Mouse (Mus musculus): ENCODE measurements around the gene Acp4.
"Not testable (repeated sequence)": the region's sequence is repeated elsewhere in the genome, so short reads cannot be mapped to it uniquely, and the experiment has no call there.

Acp4 gene

GRCm38 (mm10) chr7:44257278-44257677 lies at the start of gene Acp4:
Gene Acp4 (minus strand): TSS chr7:44257378.
- DNase-seq = no peak

GRCm38 (mm10) chr7:44306516-44307240 lies 49.5 kb upstream of the Acp4 start, which contains the start of gene Clec11a:
Gene Clec11a (minus strand): TSS chr7:44306902.
- DNase-seq = no peak

- peak in 1 of 2 experiments; percentile 21 for DNase-seq
Observed at GRCm38 (mm10) chr7:44305686-44306085, 48.5 kb upstream of the Acp4 start.

- peak; percentile 91 to 96 for DNase-seq
Observed at GRCm38 (mm10) chr7:44304775-44305641, 47.8 kb upstream of the Acp4 start.

GRCm38 (mm10) chr7:44304463-44304774 lies 47.2 kb upstream of the Acp4 start:
- DNase-seq = no peak

- no peak for DNase-seq
Observed at GRCm38 (mm10) chr7:44303346-44304340, 46.5 kb upstream of the Acp4 start.

GRCm38 (mm10) chr7:44297501-44297900 lies 40.3 kb upstream of the Acp4 start:
- DNase-seq = not testable (repeated sequence)

GRCm38 (mm10) chr7:44291418-44291817 lies 34.2 kb upstream of the Acp4 start:
- DNase-seq = no peak

- DNase-seq = no peak
Observed at GRCm38 (mm10) chr7:44290986-44291385, 33.8 kb upstream of the Acp4 start.

- no peak for DNase-seq
Observed at GRCm38 (mm10) chr7:44287760-44288159, 30.6 kb upstream of the Acp4 start.

- DNase-seq = no peak
Observed at GRCm38 (mm10) chr7:44281586-44281985, 24.4 kb upstream of the Acp4 start.

GRCm38 (mm10) chr7:44280959-44281358 lies 23.8 kb upstream of the Acp4 start:
- DNase-seq = no peak

GRCm38 (mm10) chr7:44277250-44277622 lies 20.1 kb upstream of the Acp4 start:
- no peak for DNase-seq

- no peak for DNase-seq
Observed at GRCm38 (mm10) chr7:44276461-44277249, 19.5 kb upstream of the Acp4 start.

GRCm38 (mm10) chr7:44275546-44275945 lies 18.4 kb upstream of the Acp4 start:
- DNase-seq = no peak

GRCm38 (mm10) chr7:44274096-44274495 lies 16.9 kb upstream of the Acp4 start:
- no peak for DNase-seq

GRCm38 (mm10) chr7:44273446-44273845 lies 16.3 kb upstream of the Acp4 start:
- DNase-seq = no peak

- no peak for DNase-seq
Observed at GRCm38 (mm10) chr7:44272546-44272945, 15.4 kb upstream of the Acp4 start.

GRCm38 (mm10) chr7:44271309-44271708 lies 14.1 kb upstream of the Acp4 start:
- no peak for DNase-seq

GRCm38 (mm10) chr7:44269397-44269796 lies 12.2 kb upstream of the Acp4 start:
- no peak for DNase-seq

- no peak for DNase-seq
Observed at GRCm38 (mm10) chr7:44268117-44268516, 10.9 kb upstream of the Acp4 start.

Data from thymus, adult 18-20 months (tissue).